Mouse (Mus musculus) neural tube, embryonic 12.5 days (tissue): Measurements from ENCODE around the gene Prpf4b. TPM values are rescaled to one million over a fixed set of nuclear protein-coding genes. Genes with fewer than 3 reads are reported as not detected.
A peak's percentile ranks its signal among the peaks of the same experiment; 100 is the strongest.
"Not testable (repeated sequence)": the region's sequence is repeated elsewhere in the genome, so short reads cannot be mapped to it uniquely, and the experiment has no call there.

Experiments used
- ATAC-seq: fragments of 200-750 bp; cut with Nextera tagmentation; 2 replicates; pipeline ENCODE4 v1.8.0; 2017; ENCODE audit warnings: low read depth, mild to moderate bottlenecking, moderate TSS enrichment, moderate library complexity; ENCODE audit not compliant: low FRiP score
- H3K27ac ChIP-seq: fragments of 300-500 bp; sonication (generic); 2 replicates; pipeline ENCODE4 v1.5.1; 2016
- H3K27me3 ChIP-seq: fragments of 300-500 bp; sonication (generic); replicated peaks from 2 replicates; pipeline ENCODE4 v1.6.1; 2016; ENCODE audit warnings: mild to moderate bottlenecking
- H3K36me3 ChIP-seq: fragments of 300-500 bp; sonication (generic); 2 replicates; pipeline ENCODE4 v1.6.1; 2016; ENCODE audit warnings: mild to moderate bottlenecking
- H3K4me1 ChIP-seq: fragments of 300-500 bp; sonication (generic); 2 replicates; pipeline ENCODE4 v1.6.1; 2016
- H3K4me2 ChIP-seq: fragments of 300-500 bp; sonication (generic); replicated peaks from 2 replicates; pipeline ENCODE4 v1.6.1; 2016; ENCODE audit warnings: mild to moderate bottlenecking
- H3K4me3 ChIP-seq: fragments of 300-500 bp; sonication (generic); 2 replicates; pipeline ENCODE4 v1.5.1; 2016
- H3K9ac ChIP-seq: fragments of 300-500 bp; sonication (generic); 2 replicates; pipeline ENCODE4 v1.6.1; 2016; ENCODE audit warnings: mild to moderate bottlenecking
- H3K9me3 ChIP-seq: fragments of 300-500 bp; sonication (generic); 2 replicates; pipeline ENCODE4 v1.6.1; 2016; ENCODE audit warnings: mild to moderate bottlenecking
- WGBS: fragments of 180-500 bp; shearing (Covaris S2); methylation state at CpG from one replicate; pipeline ENCODE4 v1.1.7; 2016; 5-methylcytosine and 5-hydroxymethylcytosine counted together
- polyA plus RNA-seq: library from polyadenylated mRNA; unstranded; fragments of >200 nt; fragmentation: Nextera tagmentation; extraction: Ambion mirVana; gene quantifications from 2 replicates; pipeline ENCODE4 v1.2.1, GENCODE M21; 2016

The Prpf4b gene
- polyA plus RNA-seq, 1 experiment from 2014 or later = 88.8 TPM

DNA sequence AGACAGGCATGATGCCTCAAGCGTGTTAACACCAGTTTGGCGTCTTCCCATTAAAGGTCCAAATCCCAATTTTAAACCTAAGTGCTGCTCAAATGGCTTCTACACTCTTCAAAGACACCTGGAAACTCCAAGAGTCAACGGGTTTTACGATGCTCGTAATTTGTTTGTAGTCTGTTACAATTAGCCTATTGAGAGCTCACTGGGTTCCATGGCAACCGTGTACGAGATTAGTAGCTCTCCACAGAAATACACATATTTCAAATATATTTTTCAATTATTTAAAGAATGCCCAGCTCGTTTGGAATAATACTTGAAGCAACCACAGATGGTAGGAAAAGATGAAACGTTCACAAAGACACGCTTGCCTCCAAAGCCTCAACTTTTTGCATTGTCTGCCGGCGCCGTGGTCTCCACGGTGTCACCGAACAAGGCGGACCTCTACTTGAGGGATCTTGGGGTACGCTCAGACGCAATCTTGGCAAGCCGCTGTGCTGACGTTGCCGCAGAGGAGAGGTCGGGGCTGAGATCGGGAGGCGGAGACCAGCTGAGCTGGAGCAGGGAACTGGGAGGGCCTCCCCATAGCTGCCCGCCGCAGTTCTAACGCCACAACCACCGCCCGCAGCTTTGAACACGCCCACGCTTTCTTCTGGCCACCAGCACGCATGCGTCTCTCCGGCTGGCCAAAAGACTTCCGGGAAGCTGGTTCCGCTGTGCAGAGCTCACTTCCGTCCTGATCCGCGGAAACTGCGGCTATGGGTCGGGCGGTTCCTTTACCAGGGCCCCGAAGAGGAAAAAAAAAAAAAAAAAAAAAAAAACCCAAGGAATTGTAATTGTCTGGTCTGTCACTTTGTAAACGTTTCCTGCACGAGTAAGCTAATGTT lies 1.1 kb upstream of the Prpf4b start:
- H3K4me1 ChIP-seq = peaks cover 19% of the 10 kb centered on the region
- no peaks in the 10 kb centered on the region for H3K9me3 ChIP-seq
- H3K4me2 ChIP-seq = peak overlapping the region; percentile 82
- H3K9ac ChIP-seq = peak overlapping the region; percentile 53
- WGBS = 2% methylated on average over 45 of the region's 45 CpGs
- H3K27ac ChIP-seq = peak overlapping the region; percentile 93; the same call in 1 of the 2 replicates
- no peaks in the 10 kb centered on the region for H3K36me3 ChIP-seq
- peak overlapping the region; percentile 93 for H3K4me3 ChIP-seq
- no peaks in the 10 kb centered on the region for H3K27me3 ChIP-seq
- peak; percentile 89 for ATAC-seq

DNA sequence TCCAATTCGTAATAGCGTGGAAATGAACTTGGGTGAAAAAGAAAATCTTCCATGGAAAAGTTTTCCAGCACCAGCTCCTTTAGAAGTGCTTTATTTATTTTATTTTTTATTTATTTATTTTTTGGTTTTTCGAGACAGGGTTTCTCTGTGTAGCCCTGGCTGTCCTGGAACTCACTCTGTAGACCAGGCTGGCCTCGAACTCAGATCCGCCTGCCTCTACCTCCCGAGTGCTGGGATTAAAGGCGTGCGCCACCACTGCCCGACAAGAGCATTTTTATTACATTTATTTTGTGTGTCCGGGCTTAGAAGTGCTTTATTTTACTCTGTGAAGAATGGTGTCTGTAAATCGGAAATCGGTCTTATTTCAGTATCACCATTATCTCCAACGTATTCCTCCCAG lies 366 bp upstream of the Prpf4b start:
- not testable (repeated sequence) for H3K9me3 ChIP-seq, H3K27me3 ChIP-seq, H3K36me3 ChIP-seq
- Histone ChIP-seq H3K4me2 (peak overlapping the region; percentile 82), H3K9ac (peak overlapping the region; percentile 91; the same call in 1 of the 2 replicates), H3K4me1 (peaks cover 19% of the 10 kb centered on the region), H3K27ac (peak overlapping the region; percentile 93), H3K4me3 (peak overlapping the region; percentile 93)
- WGBS = 23% methylated on average over 13 of the region's 13 CpGs
- ATAC-seq = peak; percentile 56

GRCm38 (mm10) chr13:34875741-34876445 lies 791 bp downstream of the Prpf4b start:
- no peaks in the 10 kb centered on the region for H3K36me3 ChIP-seq
- peaks cover 19% of the 10 kb centered on the region for H3K4me1 ChIP-seq
- no peaks in the 10 kb centered on the region for H3K9me3 ChIP-seq
- H3K27me3 ChIP-seq = no peaks in the 10 kb centered on the region
- peak overlapping the region; percentile 93 for H3K4me3 ChIP-seq
- peak; percentile 34 for ATAC-seq
- peak overlapping the region; percentile 82 for H3K4me2 ChIP-seq
- peak overlapping the region; percentile 91 for H3K9ac ChIP-seq
- H3K27ac ChIP-seq = peak overlapping the region; percentile 93
- WGBS = under 1% methylated on average over 50 of the region's 50 CpGs

DNA sequence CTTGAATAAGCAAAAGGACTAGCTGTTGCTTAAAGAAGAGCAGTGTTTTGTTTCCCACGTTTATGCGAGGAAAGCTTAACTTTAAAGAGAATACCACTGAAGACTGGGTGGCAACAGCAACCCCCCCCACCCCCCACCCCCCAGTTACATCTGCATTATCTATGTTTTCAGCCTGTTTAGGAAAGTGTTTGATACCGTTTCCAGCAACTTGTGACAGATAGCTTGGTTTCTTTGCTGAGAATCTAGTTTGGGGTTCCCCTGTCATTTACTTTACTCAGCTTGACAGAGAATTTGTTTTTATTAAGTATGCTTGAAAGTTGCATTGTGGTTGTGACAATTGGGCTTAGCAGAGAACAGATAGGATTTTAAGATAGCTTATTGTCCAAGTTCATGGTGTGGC lies 1.4 kb downstream of the Prpf4b start:
- Histone ChIP-seq H3K4me1 (peaks cover 19% of the 10 kb centered on the region), H3K27ac (no peak overlapping the region), H3K9me3 (no peaks in the 10 kb centered on the region), H3K4me2 (peak overlapping the region; percentile 82), H3K9ac (peak overlapping the region; percentile 91), H3K36me3 (no peaks in the 10 kb centered on the region), H3K4me3 (peak overlapping the region; percentile 93), H3K27me3 (no peaks in the 10 kb centered on the region)
- WGBS = 12% methylated on average over 3 of the region's 3 CpGs
- ATAC-seq = no peak

GRCm38 (mm10) chr13:34892871-34893270 lies 17.8 kb downstream of the Prpf4b start:
- Histone ChIP-seq H3K9me3 (no peaks in the 10 kb centered on the region), H3K4me1 (no peaks in the 10 kb centered on the region), H3K4me3 (no peak overlapping the region), H3K27me3 (no peaks in the 10 kb centered on the region), H3K9ac (no peak overlapping the region), H3K4me2 (no peak overlapping the region), H3K36me3 (peaks cover 82% of the 10 kb centered on the region), H3K27ac (no peak overlapping the region)
- WGBS = 87% methylated on average over 1 of the region's 1 CpGs
- no peak for ATAC-seq

DNA sequence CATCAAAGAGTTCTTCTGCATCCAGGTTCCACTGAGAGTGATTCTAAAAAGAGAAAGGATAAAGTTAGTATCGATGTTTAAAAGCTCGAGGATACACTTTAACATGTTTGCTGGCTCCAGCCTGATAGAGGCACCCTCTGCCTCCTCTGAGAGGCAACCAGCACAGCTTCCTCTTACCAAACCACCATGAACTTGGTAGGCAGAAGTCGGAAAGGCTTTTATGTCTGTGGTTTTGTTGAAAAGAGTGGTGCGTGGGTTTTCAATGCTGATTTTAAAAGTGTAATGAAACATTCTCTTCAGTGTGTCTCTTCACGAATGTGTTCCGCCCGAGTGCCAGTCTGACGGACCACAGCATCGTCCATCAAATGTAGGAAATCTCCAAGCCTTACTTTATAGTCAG lies 39.5 kb downstream of the Prpf4b start:
- Histone ChIP-seq H3K4me1 (no peaks in the 10 kb centered on the region), H3K9ac (no peak overlapping the region), H3K9me3 (no peaks in the 10 kb centered on the region), H3K27me3 (no peaks in the 10 kb centered on the region), H3K4me3 (no peak overlapping the region), H3K27ac (no peak overlapping the region), H3K4me2 (no peak overlapping the region), H3K36me3 (no peaks in the 10 kb centered on the region)
- WGBS = 80% methylated on average over 9 of the region's 9 CpGs
- no peak for ATAC-seq

GRCm38 (mm10) chr13:34916520-34917167 lies 41.5 kb downstream of the Prpf4b start:
- H3K36me3 ChIP-seq = no peaks in the 10 kb centered on the region
- no peak overlapping the region for H3K4me3 ChIP-seq
- no peaks in the 10 kb centered on the region for H3K27me3 ChIP-seq
- WGBS = 38% methylated on average over 37 of the region's 37 CpGs
- no peaks in the 10 kb centered on the region for H3K4me1 ChIP-seq
- no peak overlapping the region for H3K9ac ChIP-seq
- no peak for ATAC-seq
- H3K27ac ChIP-seq = no peak overlapping the region
- H3K9me3 ChIP-seq = no peaks in the 10 kb centered on the region
- H3K4me2 ChIP-seq = peak overlapping the region; percentile 56

DNA sequence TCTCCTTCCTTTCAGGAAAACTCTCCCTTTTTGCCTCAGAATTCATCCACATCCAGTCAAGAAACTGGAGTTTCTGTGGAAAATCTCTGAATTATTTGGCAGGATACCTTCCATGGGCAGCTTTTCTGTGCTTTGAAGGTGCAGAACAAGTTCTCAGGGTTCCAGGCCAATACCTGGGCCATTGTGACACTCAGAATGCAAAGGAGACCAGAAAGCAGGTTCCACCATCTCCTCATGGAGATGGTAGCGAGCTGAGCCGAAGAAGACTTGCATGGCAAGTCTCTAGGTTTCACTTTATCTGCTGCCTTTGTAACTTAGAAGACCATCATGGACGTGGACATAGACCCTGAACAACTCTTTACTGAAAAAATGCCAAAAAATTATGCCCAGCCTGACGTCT lies 49.1 kb downstream of the Prpf4b start, which contains the start of the genes Fam217a and 4933417A18Rik:
TSS of gene Fam217a (minus strand) at position 101 of the 400 bp plus-strand sequence.
TSS of gene 4933417A18Rik (plus strand) at position 200 of the 400 bp plus-strand sequence.
- H3K4me3 ChIP-seq = no peak within 1 kb of the TSS
- H3K9ac ChIP-seq = no peak within 1 kb of the TSS
- H3K36me3 ChIP-seq = no peaks in the 10 kb centered on the region
- H3K27me3 ChIP-seq = no peaks in the 10 kb centered on the region
- H3K4me2 ChIP-seq = no peak within 1 kb of the TSS
- ATAC-seq = no peak
- no peaks in the 10 kb centered on the region for H3K4me1 ChIP-seq
- no peaks in the 10 kb centered on the region for H3K9me3 ChIP-seq
- WGBS = 83% methylated on average over 4 of the region's 4 CpGs
- no peak within 1 kb of the TSS for H3K27ac ChIP-seq

GRCm38 (mm10) chr13:34934931-34935644 lies 60.0 kb downstream of the Prpf4b start:
- Histone ChIP-seq H3K4me1 (no peaks in the 10 kb centered on the region), H3K9ac (no peak overlapping the region), H3K9me3 (no peaks in the 10 kb centered on the region), H3K36me3 (no peaks in the 10 kb centered on the region), H3K4me2 (no peak overlapping the region), H3K4me3 (no peak overlapping the region), H3K27me3 (no peaks in the 10 kb centered on the region), H3K27ac (no peak overlapping the region)
- 84% methylated on average over 10 of the region's 10 CpGs for WGBS
- ATAC-seq = no peak

DNA sequence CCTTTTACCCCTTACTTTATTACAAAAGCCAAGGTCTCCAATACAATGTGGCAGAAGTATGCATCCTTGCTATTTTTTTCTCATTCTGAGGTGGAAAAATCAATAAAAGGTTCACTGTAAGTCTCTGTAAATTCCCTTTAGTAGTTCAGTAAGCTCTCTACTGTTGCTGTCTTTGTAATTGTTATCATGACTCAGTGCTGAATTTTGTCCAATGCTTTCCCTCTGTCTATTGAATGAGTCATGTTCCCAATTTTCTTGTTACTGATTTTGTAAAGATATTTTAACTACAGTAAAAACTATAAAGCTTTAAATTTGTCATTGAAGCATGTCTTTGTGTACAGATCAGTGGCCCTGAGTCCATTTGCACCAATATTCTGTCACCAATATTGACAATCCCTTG lies 67.3 kb downstream of the Prpf4b start:
- no peaks in the 10 kb centered on the region for H3K4me1 ChIP-seq
- H3K36me3 ChIP-seq = no peaks in the 10 kb centered on the region
- no peaks in the 10 kb centered on the region for H3K9me3 ChIP-seq
- H3K9ac ChIP-seq = no peak overlapping the region
- ATAC-seq = no peak
- no peak overlapping the region for H3K27ac ChIP-seq
- H3K27me3 ChIP-seq = no peaks in the 10 kb centered on the region
- H3K4me3 ChIP-seq = no peak overlapping the region
- no peak overlapping the region for H3K4me2 ChIP-seq

DNA sequence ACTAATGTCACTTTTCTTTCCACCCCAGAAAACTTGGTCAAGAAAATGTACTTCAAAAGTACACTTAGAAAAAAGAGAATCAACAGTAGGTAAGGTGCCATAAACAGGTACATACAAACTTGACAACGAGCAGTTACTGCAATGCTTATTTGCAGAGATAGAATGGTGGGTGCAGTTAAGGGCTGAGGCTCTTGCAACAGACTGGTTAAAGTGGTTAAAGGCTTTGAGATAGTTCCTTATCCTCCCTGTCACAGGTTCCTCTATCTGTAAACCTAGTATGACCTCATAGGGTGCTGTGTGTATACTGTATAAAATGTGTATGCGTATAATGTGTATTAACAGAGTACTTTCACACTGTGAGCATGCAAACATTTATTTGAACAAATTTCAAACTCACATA lies 76.3 kb downstream of the Prpf4b start:
- not testable (repeated sequence) for H3K4me1 ChIP-seq, ATAC-seq, H3K9ac ChIP-seq, H3K36me3 ChIP-seq, H3K4me3 ChIP-seq, H3K4me2 ChIP-seq, H3K9me3 ChIP-seq, H3K27ac ChIP-seq, H3K27me3 ChIP-seq
- 91% methylated on average over 2 of the region's 2 CpGs for WGBS
